Mouse (Mus musculus): ENCODE measurements around the gene Mad2l2.

DNA sequence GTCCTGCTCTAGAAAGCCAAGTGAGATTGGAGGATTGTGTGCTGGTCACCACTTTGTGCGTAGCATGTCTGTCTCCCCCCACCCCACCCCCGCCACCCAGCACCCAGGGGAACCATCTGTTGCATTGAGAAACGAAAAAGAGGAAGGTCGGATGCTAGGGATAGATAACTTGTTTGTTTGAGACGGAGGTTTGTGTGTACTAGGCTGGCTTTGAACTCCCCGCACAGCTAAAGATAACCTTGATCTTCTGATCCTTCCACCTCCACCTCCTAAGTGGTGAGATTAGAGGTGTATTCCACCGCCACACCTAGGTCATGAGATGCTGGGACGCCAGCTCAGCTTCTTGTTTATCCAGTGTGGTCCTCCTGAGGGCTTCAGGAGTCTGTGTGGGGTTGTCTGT, 4.8 kb downstream of the Mad2l2 start:
- TF ChIP-seq EP300 (IDR thresholded peaks at IDR 0.05; ENCODE audit: low read depth) (no peak), CTCF (IDR thresholded peaks at IDR 0.05; ENCODE audit: low read depth) (no peak)

All from liver, postnatal 0 days (tissue).